Mouse (Mus musculus) limb, embryonic 10.5 days (tissue): ENCODE data around the gene Notch4. TPM values are rescaled to one million over a fixed set of nuclear protein-coding genes. Genes with fewer than 3 reads are reported as not detected.

Experiments used
- DNase-seq: peaks from one replicate; pipeline ENCODE4 v3.0.0-alpha.2; 2017; ENCODE audit warnings: low spot score
- H3K27ac ChIP-seq: fragments of 300-500 bp; sonication (generic); 2 replicates; pipeline ENCODE4 v1.5.1; 2016; ENCODE audit warnings: mild to moderate bottlenecking
- H3K27me3 ChIP-seq: fragments of 300-500 bp; sonication (generic); 2 replicates; pipeline ENCODE4 v1.6.1; 2016; ENCODE audit warnings: low read depth, mild to moderate bottlenecking; ENCODE audit not compliant: poor library complexity, severe bottlenecking
- H3K36me3 ChIP-seq: fragments of 300-500 bp; sonication (generic); 2 replicates; pipeline ENCODE4 v1.6.1; 2016; ENCODE audit warnings: mild to moderate bottlenecking, moderate library complexity
- H3K4me1 ChIP-seq: fragments of 300-500 bp; sonication (generic); 2 replicates; pipeline ENCODE4 v1.6.1; 2016
- H3K4me3 ChIP-seq: fragments of 300-500 bp; sonication (generic); 2 replicates; pipeline ENCODE4 v1.5.1; 2016; ENCODE audit warnings: mild to moderate bottlenecking, moderate library complexity
- H3K9me3 ChIP-seq: fragments of 300-500 bp; sonication (generic); replicated peaks from 2 replicates; pipeline ENCODE4 v1.6.1; 2016; ENCODE audit warnings: mild to moderate bottlenecking
- WGBS: fragments of 180-500 bp; shearing (Covaris S2); methylation state at CpG from one replicate; pipeline ENCODE4 v1.1.7; 2016; 5-methylcytosine and 5-hydroxymethylcytosine counted together
- polyA plus RNA-seq: library from polyadenylated mRNA; unstranded; fragments of >200 nt; fragmentation: Nextera tagmentation; extraction: Ambion mirVana; gene quantifications from 2 replicates; pipeline ENCODE4 v1.2.1, GENCODE M21; 2016

Notch4 gene
- polyA plus RNA-seq, 1 experiment from 2014 or later = 8.2 TPM

- Histone ChIP-seq H3K27ac (no peak overlapping the region), H3K4me1 (peaks cover 35% of the 10 kb centered on the region), H3K9me3 (no peaks in the 10 kb centered on the region), H3K27me3 (peaks cover 17% of the 10 kb centered on the region), H3K36me3 (peaks cover 43% of the 10 kb centered on the region), H3K4me3 (no peak overlapping the region)
- WGBS = 98% methylated on average over 3 of the region's 3 CpGs
- no peak for DNase-seq
These were observed 60.9 kb downstream of the Notch4 start for GRCm38 (mm10) chr17:34624981-34625380.

GRCm38 (mm10) chr17:34626062-34626772, 62.1 kb downstream of the Notch4 start:
- no peaks in the 10 kb centered on the region for H3K9me3 ChIP-seq
- WGBS = 57% methylated on average over 16 of the region's 16 CpGs
- peaks cover 35% of the 10 kb centered on the region for H3K36me3 ChIP-seq
- H3K4me1 ChIP-seq = peaks cover 47% of the 10 kb centered on the region
- H3K27ac ChIP-seq = peak overlapping the region; percentile 92
- peak overlapping the region; percentile 74 for H3K4me3 ChIP-seq
- no peak for DNase-seq
- peaks cover 30% of the 10 kb centered on the region for H3K27me3 ChIP-seq

- peak; percentile 59 for DNase-seq
- 0% methylated on average over 18 of the region's 18 CpGs for WGBS
- Histone ChIP-seq H3K27me3 (peaks cover 35% of the 10 kb centered on the region), H3K4me3 (peak overlapping the region; percentile 74), H3K4me1 (peaks cover 53% of the 10 kb centered on the region), H3K36me3 (peaks cover 30% of the 10 kb centered on the region), H3K9me3 (no peaks in the 10 kb centered on the region), H3K27ac (peak overlapping the region; percentile 92)
These were observed 62.7 kb downstream of the Notch4 start for GRCm38 (mm10) chr17:34626773-34627092.

GRCm38 (mm10) chr17:34627093-34627942, 63.2 kb downstream of the Notch4 start:
- peaks cover 41% of the 10 kb centered on the region for H3K27me3 ChIP-seq
- H3K36me3 ChIP-seq = peaks cover 25% of the 10 kb centered on the region
- peak; percentile 94 for DNase-seq
- H3K4me3 ChIP-seq = peak overlapping the region; percentile 74
- WGBS = under 1% methylated on average over 42 of the region's 45 CpGs
- H3K4me1 ChIP-seq = peaks cover 58% of the 10 kb centered on the region
- H3K27ac ChIP-seq = peak overlapping the region; percentile 92
- H3K9me3 ChIP-seq = no peaks in the 10 kb centered on the region

- no peak for DNase-seq
These were observed 64.0 kb downstream of the Notch4 start, which contains the start of gene Ppt2 for GRCm38 (mm10) chr17:34627943-34628643. TSS of gene Ppt2 (minus strand) at chr17:34628510.

GRCm38 (mm10) chr17:34628644-34628967, 64.5 kb downstream of the Notch4 start:
- Histone ChIP-seq H3K4me3 (peak overlapping the region; percentile 74), H3K36me3 (peaks cover 12% of the 10 kb centered on the region), H3K27ac (peak overlapping the region; percentile 92), H3K9me3 (no peaks in the 10 kb centered on the region), H3K4me1 (peaks cover 68% of the 10 kb centered on the region), H3K27me3 (peaks cover 53% of the 10 kb centered on the region)
- 21% methylated on average over 5 of the region's 5 CpGs for WGBS
- DNase-seq = no peak

More at GRCm38 (mm10) chr17:34627943-34628643, 64.0 kb downstream of the Notch4 start, which contains the start of gene Ppt2:
- Histone ChIP-seq H3K36me3 (peaks cover 17% of the 10 kb centered on the region), H3K4me1 (peaks cover 65% of the 10 kb centered on the region), H3K27ac (peak within 1 kb of the TSS; percentile 92), H3K27me3 (peaks cover 48% of the 10 kb centered on the region), H3K4me3 (peak within 1 kb of the TSS; percentile 74), H3K9me3 (no peaks in the 10 kb centered on the region)
- WGBS = 6% methylated on average over 29 of the region's 29 CpGs

- DNase-seq = no peak
- Histone ChIP-seq H3K9me3 (no peaks in the 10 kb centered on the region), H3K36me3 (peaks cover 7% of the 10 kb centered on the region), H3K27ac (peak within 1 kb of the TSS; percentile 92), H3K27me3 (peaks cover 59% of the 10 kb centered on the region), H3K4me3 (peak within 1 kb of the TSS; percentile 74), H3K4me1 (peaks cover 69% of the 10 kb centered on the region)
- WGBS = 1% methylated on average over 16 of the region's 16 CpGs
These were observed 65.2 kb downstream of the Notch4 start, which contains the start of gene Prrt1 for GRCm38 (mm10) chr17:34629221-34629751. TSS of gene Prrt1 (plus strand) at chr17:34629533.

- WGBS = 13% methylated on average over 12 of the region's 12 CpGs
- Histone ChIP-seq H3K4me3 (peak overlapping the region; percentile 74), H3K27me3 (peaks cover 59% of the 10 kb centered on the region), H3K27ac (no peak overlapping the region), H3K36me3 (peaks cover 7% of the 10 kb centered on the region), H3K4me1 (peaks cover 69% of the 10 kb centered on the region), H3K9me3 (no peaks in the 10 kb centered on the region)
- no peak for DNase-seq
These were observed 65.9 kb downstream of the Notch4 start for GRCm38 (mm10) chr17:34629796-34630603.

- H3K4me1 ChIP-seq = peaks cover 69% of the 10 kb centered on the region
- no peak for DNase-seq
- WGBS = 3% methylated on average over 48 of the region's 48 CpGs
- H3K27ac ChIP-seq = no peak overlapping the region
- H3K9me3 ChIP-seq = no peaks in the 10 kb centered on the region
- no peaks in the 10 kb centered on the region for H3K36me3 ChIP-seq
- peaks cover 60% of the 10 kb centered on the region for H3K27me3 ChIP-seq
- H3K4me3 ChIP-seq = peak overlapping the region; percentile 52
These were observed 66.8 kb downstream of the Notch4 start for GRCm38 (mm10) chr17:34630761-34631301.

GRCm38 (mm10) chr17:34631647-34632046, 67.6 kb downstream of the Notch4 start:
- Histone ChIP-seq H3K9me3 (no peaks in the 10 kb centered on the region), H3K4me3 (peak overlapping the region; percentile 52), H3K27me3 (peaks cover 62% of the 10 kb centered on the region), H3K27ac (peak overlapping the region; percentile 46; the same call in 1 of the 2 replicates), H3K4me1 (peaks cover 61% of the 10 kb centered on the region), H3K36me3 (no peaks in the 10 kb centered on the region)
- WGBS = 4% methylated on average over 12 of the region's 12 CpGs
- DNase-seq = no peak

- peaks cover 59% of the 10 kb centered on the region for H3K4me1 ChIP-seq
- no peaks in the 10 kb centered on the region for H3K36me3 ChIP-seq
- DNase-seq = peak; percentile 55
- WGBS = 1% methylated on average over 26 of the region's 26 CpGs
- peak overlapping the region; percentile 52 for H3K4me3 ChIP-seq
- peak overlapping the region; percentile 46; the same call in 1 of the 2 replicates for H3K27ac ChIP-seq
- peaks cover 62% of the 10 kb centered on the region for H3K27me3 ChIP-seq
- no peaks in the 10 kb centered on the region for H3K9me3 ChIP-seq
These were observed 68.2 kb downstream of the Notch4 start for GRCm38 (mm10) chr17:34632261-34632691.
